Mouse (Mus musculus): Measurements from ENCODE around the gene Manbal.

- TF ChIP-seq CTCF (IDR thresholded peaks at IDR 0.05; ENCODE audit: insufficient read depth, low read depth, low read length) (no peak), POLR2A (IDR thresholded peaks at IDR 0.05; ENCODE audit: insufficient read depth, low read depth, low read length) (no peak)
These were observed 52.1 kb downstream of the Manbal start for GRCm38 (mm10) chr2:157419506-157419905.
